Mouse (Mus musculus): ENCODE data around the gene St6galnac5. TPM values are rescaled to one million over a fixed set of nuclear protein-coding genes. Genes with fewer than 3 reads are reported as not detected.

Gene St6galnac5
- polyA plus RNA-seq, 1 experiment from 2014 or later: 1.1 TPM

GRCm38 (mm10) chr3:152990787-152991186 lies 8.7 kb upstream of the St6galnac5 start:
- Histone ChIP-seq H3K4me1 (ENCODE audit: control insufficient read depth, insufficient read depth, low read length) (no peaks in the 10 kb centered on the region), H3K4me3 (ENCODE audit: low read length) (no peak overlapping the region), H3K9ac (ENCODE audit: low read depth, low read length) (no peak overlapping the region), H3K9me3 (ENCODE audit: control insufficient read depth, low read length) (no peaks in the 10 kb centered on the region), H3K36me3 (ENCODE audit: control insufficient read depth, insufficient read depth, low read length) (no peaks in the 10 kb centered on the region), H3K4me2 (replicated peaks; ENCODE audit: low read depth, low read length) (no peak overlapping the region), H3K27me3 (ENCODE audit: control insufficient read depth, insufficient read depth, low read length) (no peaks in the 10 kb centered on the region), H3K27ac (ENCODE audit: low read depth, low read length) (no peak overlapping the region)
- no peak for ATAC-seq (ENCODE audit: low FRiP score, low TSS enrichment)
- WGBS: 88% methylated on average over 2 of the region's 2 CpGs

GRCm38 (mm10) chr3:152980978-152981974 lies 770 bp downstream of the St6galnac5 start:
- no peaks in the 10 kb centered on the region for H3K36me3 ChIP-seq (ENCODE audit: control insufficient read depth, insufficient read depth, low read length)
- 1% methylated on average over 47 of the region's 47 CpGs for WGBS
- no peaks in the 10 kb centered on the region for H3K9me3 ChIP-seq (ENCODE audit: control insufficient read depth, low read length)
- H3K9ac ChIP-seq (ENCODE audit: low read depth, low read length): peak overlapping the region; percentile 42; the same call in 1 of the 2 replicates
- H3K4me3 ChIP-seq (ENCODE audit: low read length): peak overlapping the region; percentile 40
- no peak overlapping the region for H3K27ac ChIP-seq (ENCODE audit: low read depth, low read length)
- peak overlapping the region; percentile 86 for H3K4me2 ChIP-seq (replicated peaks; ENCODE audit: low read depth, low read length)
- peak; percentile 82 for ATAC-seq (ENCODE audit: low FRiP score, low TSS enrichment)
- H3K27me3 ChIP-seq (ENCODE audit: control insufficient read depth, insufficient read depth, low read length): peaks cover 14% of the 10 kb centered on the region; the same call in 1 of the 2 replicates
- H3K4me1 ChIP-seq (ENCODE audit: control insufficient read depth, insufficient read depth, low read length): peaks cover 6% of the 10 kb centered on the region; the same call in 1 of the 2 replicates

- peaks cover 14% of the 10 kb centered on the region; the same call in 1 of the 2 replicates for H3K27me3 ChIP-seq (ENCODE audit: control insufficient read depth, insufficient read depth, low read length)
- H3K9ac ChIP-seq (ENCODE audit: low read depth, low read length): no peak overlapping the region
- H3K27ac ChIP-seq (ENCODE audit: low read depth, low read length): no peak overlapping the region
- peak; percentile 59; the same call in 1 of the 2 replicates for ATAC-seq (ENCODE audit: low FRiP score, low TSS enrichment)
- WGBS: 5% methylated on average over 6 of the region's 6 CpGs
- H3K9me3 ChIP-seq (ENCODE audit: control insufficient read depth, low read length): no peaks in the 10 kb centered on the region
- peaks cover 6% of the 10 kb centered on the region; the same call in 1 of the 2 replicates for H3K4me1 ChIP-seq (ENCODE audit: control insufficient read depth, insufficient read depth, low read length)
- no peaks in the 10 kb centered on the region for H3K36me3 ChIP-seq (ENCODE audit: control insufficient read depth, insufficient read depth, low read length)
- peak overlapping the region; percentile 86 for H3K4me2 ChIP-seq (replicated peaks; ENCODE audit: low read depth, low read length)
- H3K4me3 ChIP-seq (ENCODE audit: low read length): peak overlapping the region; percentile 40
Observed at GRCm38 (mm10) chr3:152980431-152980830, 1.6 kb downstream of the St6galnac5 start.

- Histone ChIP-seq H3K27ac (ENCODE audit: low read depth, low read length) (no peak overlapping the region), H3K36me3 (ENCODE audit: control insufficient read depth, insufficient read depth, low read length) (no peaks in the 10 kb centered on the region), H3K4me3 (ENCODE audit: low read length) (no peak overlapping the region), H3K9ac (ENCODE audit: low read depth, low read length) (no peak overlapping the region), H3K4me2 (replicated peaks; ENCODE audit: low read depth, low read length) (no peak overlapping the region), H3K4me1 (ENCODE audit: control insufficient read depth, insufficient read depth, low read length) (peaks cover 6% of the 10 kb centered on the region; the same call in 1 of the 2 replicates), H3K27me3 (ENCODE audit: control insufficient read depth, insufficient read depth, low read length) (peaks cover 14% of the 10 kb centered on the region; the same call in 1 of the 2 replicates), H3K9me3 (ENCODE audit: control insufficient read depth, low read length) (no peaks in the 10 kb centered on the region)
- ATAC-seq (ENCODE audit: low FRiP score, low TSS enrichment): no peak
- WGBS: 76% methylated on average over 11 of the region's 11 CpGs
Observed at GRCm38 (mm10) chr3:152979481-152980092, 2.5 kb downstream of the St6galnac5 start.

- ATAC-seq (ENCODE audit: low FRiP score, low TSS enrichment): no peak
- Histone ChIP-seq H3K36me3 (ENCODE audit: control insufficient read depth, insufficient read depth, low read length) (no peaks in the 10 kb centered on the region), H3K27ac (ENCODE audit: low read depth, low read length) (no peak overlapping the region), H3K4me2 (replicated peaks; ENCODE audit: low read depth, low read length) (no peak overlapping the region), H3K9me3 (ENCODE audit: control insufficient read depth, low read length) (no peaks in the 10 kb centered on the region), H3K4me3 (ENCODE audit: low read length) (no peak overlapping the region), H3K9ac (ENCODE audit: low read depth, low read length) (no peak overlapping the region), H3K27me3 (ENCODE audit: control insufficient read depth, insufficient read depth, low read length) (no peaks in the 10 kb centered on the region), H3K4me1 (ENCODE audit: control insufficient read depth, insufficient read depth, low read length) (no peaks in the 10 kb centered on the region)
- WGBS: 88% methylated on average over 4 of the region's 4 CpGs
Observed at GRCm38 (mm10) chr3:152971373-152971772, 10.7 kb downstream of the St6galnac5 start.

GRCm38 (mm10) chr3:152969774-152970347 lies 12.2 kb downstream of the St6galnac5 start:
- 81% methylated on average over 16 of the region's 16 CpGs for WGBS
- H3K4me3 ChIP-seq (ENCODE audit: low read length): no peak overlapping the region
- no peak for ATAC-seq (ENCODE audit: low FRiP score, low TSS enrichment)

GRCm38 (mm10) chr3:152961855-152962376 lies 20.1 kb downstream of the St6galnac5 start:
- H3K4me3 ChIP-seq (ENCODE audit: low read length): no peak overlapping the region
- H3K4me1 ChIP-seq (ENCODE audit: control insufficient read depth, insufficient read depth, low read length): no peaks in the 10 kb centered on the region
- ATAC-seq (ENCODE audit: low FRiP score, low TSS enrichment): no peak
- 47% methylated on average over 10 of the region's 10 CpGs for WGBS
- no peak overlapping the region for H3K27ac ChIP-seq (ENCODE audit: low read depth, low read length)
- H3K27me3 ChIP-seq (ENCODE audit: control insufficient read depth, insufficient read depth, low read length): no peaks in the 10 kb centered on the region
- no peak overlapping the region for H3K9ac ChIP-seq (ENCODE audit: low read depth, low read length)
- H3K36me3 ChIP-seq (ENCODE audit: control insufficient read depth, insufficient read depth, low read length): no peaks in the 10 kb centered on the region
- H3K9me3 ChIP-seq (ENCODE audit: control insufficient read depth, low read length): no peaks in the 10 kb centered on the region; the same call in 1 of the 2 replicates
- no peak overlapping the region for H3K4me2 ChIP-seq (replicated peaks; ENCODE audit: low read depth, low read length)

More at GRCm38 (mm10) chr3:152969774-152970347, 12.2 kb downstream of the St6galnac5 start:
- H3K4me1 ChIP-seq (ENCODE audit: control insufficient read depth, insufficient read depth, low read length): no peaks in the 10 kb centered on the region
- no peaks in the 10 kb centered on the region for H3K27me3 ChIP-seq (ENCODE audit: control insufficient read depth, insufficient read depth, low read length)
- H3K9me3 ChIP-seq (ENCODE audit: control insufficient read depth, low read length): no peaks in the 10 kb centered on the region
- H3K9ac ChIP-seq (ENCODE audit: low read depth, low read length): no peak overlapping the region
- no peak overlapping the region for H3K27ac ChIP-seq (ENCODE audit: low read depth, low read length)
- no peak overlapping the region for H3K4me2 ChIP-seq (replicated peaks; ENCODE audit: low read depth, low read length)
- H3K36me3 ChIP-seq (ENCODE audit: control insufficient read depth, insufficient read depth, low read length): no peaks in the 10 kb centered on the region

GRCm38 (mm10) chr3:152958358-152959150 lies 23.5 kb downstream of the St6galnac5 start:
- H3K27ac ChIP-seq (ENCODE audit: low read depth, low read length): no peak overlapping the region
- no peaks in the 10 kb centered on the region; the same call in 1 of the 2 replicates for H3K9me3 ChIP-seq (ENCODE audit: control insufficient read depth, low read length)
- H3K4me3 ChIP-seq (ENCODE audit: low read length): no peak overlapping the region
- 69% methylated on average over 11 of the region's 11 CpGs for WGBS
- no peaks in the 10 kb centered on the region for H3K4me1 ChIP-seq (ENCODE audit: control insufficient read depth, insufficient read depth, low read length)
- H3K9ac ChIP-seq (ENCODE audit: low read depth, low read length): no peak overlapping the region
- no peak overlapping the region for H3K4me2 ChIP-seq (replicated peaks; ENCODE audit: low read depth, low read length)
- ATAC-seq (ENCODE audit: low FRiP score, low TSS enrichment): no peak; the same call in 1 of the 2 replicates
- no peaks in the 10 kb centered on the region for H3K27me3 ChIP-seq (ENCODE audit: control insufficient read depth, insufficient read depth, low read length)
- no peaks in the 10 kb centered on the region for H3K36me3 ChIP-seq (ENCODE audit: control insufficient read depth, insufficient read depth, low read length)
